Mouse (Mus musculus): ENCODE results near the gene Tnfsf14. TPM values are rescaled to one million over a fixed set of nuclear protein-coding genes. Genes with fewer than 3 reads are reported as not detected.

Tnfsf14 gene
- total and polyA plus RNA-seq, 2 experiments from 2014 or later = not detected

DNA sequence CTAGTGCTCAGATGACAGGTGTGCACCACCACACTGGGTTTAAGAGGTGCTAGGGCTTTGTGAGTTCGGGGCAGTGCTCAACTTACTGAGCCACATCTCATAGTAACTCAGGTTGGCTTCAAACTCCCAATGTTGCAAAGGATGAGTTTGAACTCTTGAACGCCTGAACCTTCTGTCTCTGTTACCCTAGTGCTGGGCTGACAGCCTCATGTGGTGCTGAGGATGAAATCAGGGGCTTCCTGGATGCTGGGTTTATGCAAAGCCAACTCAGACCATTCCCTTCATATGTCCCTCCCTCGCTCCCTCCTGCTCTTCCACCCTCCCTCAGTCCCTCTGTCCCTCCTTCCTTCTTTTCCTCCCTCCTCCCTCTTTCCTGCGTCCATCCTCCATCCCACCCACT is 45.6 kb downstream of the Tnfsf14 start:
- Histone ChIP-seq H3K27ac (ENCODE audit: low read depth) (no peak overlapping the region), H3K36me3 (replicated peaks; ENCODE audit: control insufficient read depth, insufficient read depth, low read length) (no peaks in the 10 kb centered on the region), H3K9ac (replicated peaks; ENCODE audit: low read depth, low read length) (no peak overlapping the region), H3K4me1 (ENCODE audit: control insufficient read depth, insufficient read depth) (no peaks in the 10 kb centered on the region), H3K4me3 (ENCODE audit: low read depth, low read length) (no peak overlapping the region), H3K9me3 (replicated peaks; ENCODE audit: control insufficient read depth, low read length) (0 out of 2 replicates have a peak, but pooled peaks cover 6% of the 10 kb centered on the region), H3K4me2 (ENCODE audit: low read depth, low read length) (no peak overlapping the region), H3K27me3 (ENCODE audit: control insufficient read depth, insufficient read depth, low read length) (peaks cover 37% of the 10 kb centered on the region)
- 61% methylated on average over 4 of the region's 4 CpGs for WGBS
- no peak for ATAC-seq (ENCODE audit: insufficient read depth, low read depth)
- DNase-seq (ENCODE audit: low spot score) = no peak
- TF ChIP-seq EP300 (IDR thresholded peaks at IDR 0.05; ENCODE audit: low read depth) (no peak), CTCF (IDR thresholded peaks at IDR 0.05; ENCODE audit: low read depth) (no peak)

DNA sequence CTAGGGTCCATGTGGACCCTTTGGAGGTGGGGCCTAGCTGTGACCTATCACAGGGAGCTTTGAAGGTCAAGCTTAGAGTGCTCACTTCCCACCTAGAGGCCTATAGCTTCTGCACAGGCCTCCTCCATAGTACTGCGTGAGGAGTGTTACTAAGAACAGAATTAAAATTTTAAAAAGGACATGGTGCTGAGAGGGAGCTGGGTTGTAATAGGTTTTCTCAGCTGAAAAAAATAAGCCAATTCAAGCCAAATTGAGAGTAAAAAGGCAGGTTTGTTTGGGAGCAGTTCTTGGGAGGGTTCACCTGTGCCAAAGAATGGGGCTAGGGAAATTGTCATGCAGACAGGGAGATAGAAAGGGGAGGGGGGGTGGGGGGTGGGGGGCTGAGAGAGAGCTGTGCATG is 48.9 kb downstream of the Tnfsf14 start:
- no peaks in the 10 kb centered on the region for H3K9me3 ChIP-seq (replicated peaks; ENCODE audit: control insufficient read depth, low read length)
- no peak overlapping the region for H3K27ac ChIP-seq (ENCODE audit: low read depth)
- H3K27me3 ChIP-seq (ENCODE audit: control insufficient read depth, insufficient read depth, low read length) = peaks cover 35% of the 10 kb centered on the region
- no peak for ATAC-seq (ENCODE audit: insufficient read depth, low read depth)
- no peak overlapping the region for H3K4me2 ChIP-seq (ENCODE audit: low read depth, low read length)
- 67% methylated on average over 1 of the region's 1 CpGs for WGBS
- no peak for DNase-seq (ENCODE audit: low spot score)
- H3K9ac ChIP-seq (replicated peaks; ENCODE audit: low read depth, low read length) = no peak overlapping the region
- H3K4me1 ChIP-seq (ENCODE audit: control insufficient read depth, insufficient read depth) = no peaks in the 10 kb centered on the region
- no peaks in the 10 kb centered on the region for H3K36me3 ChIP-seq (replicated peaks; ENCODE audit: control insufficient read depth, insufficient read depth, low read length)
- no peak overlapping the region for H3K4me3 ChIP-seq (ENCODE audit: low read depth, low read length)
- TF ChIP-seq EP300 (IDR thresholded peaks at IDR 0.05; ENCODE audit: low read depth) (no peak), CTCF (IDR thresholded peaks at IDR 0.05; ENCODE audit: low read depth) (no peak)

DNA sequence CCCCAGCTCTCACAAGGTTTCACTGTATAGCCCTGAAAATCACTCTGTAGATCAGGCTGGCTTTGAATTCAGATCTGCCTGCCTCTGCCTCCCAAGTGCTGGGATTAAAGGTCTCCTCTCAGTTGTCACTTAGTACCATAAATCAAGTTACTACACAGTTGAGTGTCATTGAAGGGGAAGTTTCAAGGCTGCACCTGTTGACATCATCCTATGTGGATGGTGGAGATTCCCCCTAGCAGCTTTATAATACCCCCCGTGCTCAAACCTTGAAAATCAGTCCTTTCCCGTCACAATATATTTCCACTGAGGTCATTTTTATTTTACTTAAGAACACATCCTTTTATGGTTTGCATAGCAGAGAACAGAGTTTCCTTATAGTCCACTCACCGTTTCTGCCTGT is 50.3 kb downstream of the Tnfsf14 start:
- WGBS = 68% methylated on average over 3 of the region's 3 CpGs
- Histone ChIP-seq H3K4me3 (ENCODE audit: low read depth, low read length) (no peak overlapping the region), H3K27me3 (ENCODE audit: control insufficient read depth, insufficient read depth, low read length) (peaks cover 21% of the 10 kb centered on the region), H3K9me3 (replicated peaks; ENCODE audit: control insufficient read depth, low read length) (no peaks in the 10 kb centered on the region), H3K9ac (replicated peaks; ENCODE audit: low read depth, low read length) (no peak overlapping the region), H3K4me1 (ENCODE audit: control insufficient read depth, insufficient read depth) (no peaks in the 10 kb centered on the region), H3K27ac (ENCODE audit: low read depth) (no peak overlapping the region), H3K4me2 (ENCODE audit: low read depth, low read length) (no peak overlapping the region), H3K36me3 (replicated peaks; ENCODE audit: control insufficient read depth, insufficient read depth, low read length) (no peaks in the 10 kb centered on the region)
- DNase-seq (ENCODE audit: low spot score) = no peak
- TF ChIP-seq CTCF (IDR thresholded peaks at IDR 0.05; ENCODE audit: low read depth) (no peak), EP300 (IDR thresholded peaks at IDR 0.05; ENCODE audit: low read depth) (no peak)
- no peak for ATAC-seq (ENCODE audit: insufficient read depth, low read depth)

- Histone ChIP-seq H3K27me3 (ENCODE audit: control insufficient read depth, insufficient read depth, low read length) (no peaks in the 10 kb centered on the region), H3K4me1 (ENCODE audit: control insufficient read depth, insufficient read depth) (no peaks in the 10 kb centered on the region), H3K36me3 (replicated peaks; ENCODE audit: control insufficient read depth, insufficient read depth, low read length) (no peaks in the 10 kb centered on the region), H3K9ac (replicated peaks; ENCODE audit: low read depth, low read length) (no peak overlapping the region), H3K9me3 (replicated peaks; ENCODE audit: control insufficient read depth, low read length) (no peaks in the 10 kb centered on the region), H3K27ac (ENCODE audit: low read depth) (no peak overlapping the region), H3K4me2 (ENCODE audit: low read depth, low read length) (no peak overlapping the region), H3K4me3 (ENCODE audit: low read depth, low read length) (no peak overlapping the region)
- ATAC-seq (ENCODE audit: insufficient read depth, low read depth) (no peak), DNase-seq (ENCODE audit: low spot score) (no peak)
- TF ChIP-seq EP300 (IDR thresholded peaks at IDR 0.05; ENCODE audit: low read depth) = no peak
- TF ChIP-seq CTCF (IDR thresholded peaks at IDR 0.05; ENCODE audit: low read depth) = no peak
- 63% methylated on average over 3 of the region's 3 CpGs for WGBS
Observed at GRCm38 (mm10) chr17:57139708-57140107, 54.3 kb downstream of the Tnfsf14 start.

Small RNA genes lying within 50 kb of the gene (microRNA-seq; reads per million reads assigned to microRNA genes)
- not detected for gene Mir6978

Other genes with a start within 250 kb of the Tnfsf14 start
- gene Acer1, start 212.1 kb downstream of the Tnfsf14 start, total RNA-seq (2014; rRNA removed; ENCODE audit: low replicate concordance) = not detected in 2 replicates
- gene Acer1, start 212.1 kb downstream of the Tnfsf14 start, polyA plus RNA-seq (2015; fragmentation: Nextera tagmentation; extraction: Ambion mirVana) = 0.05 TPM in 1 of 2 replicates, not detected in the other
- 116 and 186 TPM in 2 replicates for gene Clpp, start 203.9 kb downstream of the Tnfsf14 start, total RNA-seq (2014; rRNA removed; ENCODE audit: low replicate concordance)
- gene Clpp, start 203.9 kb downstream of the Tnfsf14 start, polyA plus RNA-seq (2015; fragmentation: Nextera tagmentation; extraction: Ambion mirVana) = 119 and 124 TPM in 2 replicates
- gene Alkbh7, start 196.8 kb downstream of the Tnfsf14 start, total RNA-seq (2014; rRNA removed; ENCODE audit: low replicate concordance) = 85.1 and 96.2 TPM in 2 replicates
- gene Alkbh7, start 196.8 kb downstream of the Tnfsf14 start, polyA plus RNA-seq (2015; fragmentation: Nextera tagmentation; extraction: Ambion mirVana) = 83.8 and 89.1 TPM in 2 replicates
- not detected in 2 replicates for gene Pspn, start 194.2 kb downstream of the Tnfsf14 start, total RNA-seq (2014; rRNA removed; ENCODE audit: low replicate concordance)
- gene Pspn, start 194.2 kb downstream of the Tnfsf14 start, polyA plus RNA-seq (2015; fragmentation: Nextera tagmentation; extraction: Ambion mirVana) = 0.27 TPM in 2 replicates
- 20.7 and 22.9 TPM in 2 replicates for gene Gtf2f1, start 182.9 kb downstream of the Tnfsf14 start, total RNA-seq (2014; rRNA removed; ENCODE audit: low replicate concordance)
- gene Gtf2f1, start 182.9 kb downstream of the Tnfsf14 start, polyA plus RNA-seq (2015; fragmentation: Nextera tagmentation; extraction: Ambion mirVana) = 30.4 and 31.9 TPM in 2 replicates
- gene Gm17949, start 182.7 kb downstream of the Tnfsf14 start, total RNA-seq (2014; rRNA removed; ENCODE audit: low replicate concordance) = not detected in 2 replicates
- gene Gm17949, start 182.7 kb downstream of the Tnfsf14 start, polyA plus RNA-seq (2015; fragmentation: Nextera tagmentation; extraction: Ambion mirVana) = 0.19 and 0.45 TPM in 2 replicates
- gene Khsrp, start 162.7 kb downstream of the Tnfsf14 start, total RNA-seq (2014; rRNA removed; ENCODE audit: low replicate concordance) = 40.7 and 55.0 TPM in 2 replicates
- 16.0 and 18.2 TPM in 2 replicates for gene Khsrp, start 162.7 kb downstream of the Tnfsf14 start, polyA plus RNA-seq (2015; fragmentation: Nextera tagmentation; extraction: Ambion mirVana)
- not detected in 2 replicates for gene Slc25a41, start 152.5 kb downstream of the Tnfsf14 start, total RNA-seq (2014; rRNA removed; ENCODE audit: low replicate concordance)
- gene Slc25a41, start 152.5 kb downstream of the Tnfsf14 start, polyA plus RNA-seq (2015; fragmentation: Nextera tagmentation; extraction: Ambion mirVana) = not detected in 2 replicates
- gene Crb3, start 135.1 kb downstream of the Tnfsf14 start, total RNA-seq (2014; rRNA removed; ENCODE audit: low replicate concordance) = 1.7 TPM in 1 of 2 replicates, not detected in the other
- 0.66 and 0.77 TPM in 2 replicates for gene Crb3, start 135.1 kb downstream of the Tnfsf14 start, polyA plus RNA-seq (2015; fragmentation: Nextera tagmentation; extraction: Ambion mirVana)
- gene Slc25a23, start 134.3 kb downstream of the Tnfsf14 start, total RNA-seq (2014; rRNA removed; ENCODE audit: low replicate concordance) = 43.9 and 47.5 TPM in 2 replicates
- gene Slc25a23, start 134.3 kb downstream of the Tnfsf14 start, polyA plus RNA-seq (2015; fragmentation: Nextera tagmentation; extraction: Ambion mirVana) = 12.3 and 13.3 TPM in 2 replicates
- 0.43 and 2.1 TPM in 2 replicates for gene Dennd1c, start 115.7 kb downstream of the Tnfsf14 start, total RNA-seq (2014; rRNA removed; ENCODE audit: low replicate concordance)
- 0.70 and 0.96 TPM in 2 replicates for gene Dennd1c, start 115.7 kb downstream of the Tnfsf14 start, polyA plus RNA-seq (2015; fragmentation: Nextera tagmentation; extraction: Ambion mirVana)
- gene Tubb4a, start 106.4 kb downstream of the Tnfsf14 start, total RNA-seq (2014; rRNA removed; ENCODE audit: low replicate concordance) = 1.3 TPM in 1 of 2 replicates, not detected in the other
- 2.8 and 3.3 TPM in 2 replicates for gene Tubb4a, start 106.4 kb downstream of the Tnfsf14 start, polyA plus RNA-seq (2015; fragmentation: Nextera tagmentation; extraction: Ambion mirVana)
- gene Tnfsf9, start 88.9 kb downstream of the Tnfsf14 start, total RNA-seq (2014; rRNA removed; ENCODE audit: low replicate concordance) = 0.27 and 0.84 TPM in 2 replicates
- gene Tnfsf9, start 88.9 kb downstream of the Tnfsf14 start, polyA plus RNA-seq (2015; fragmentation: Nextera tagmentation; extraction: Ambion mirVana) = 0.93 and 1.1 TPM in 2 replicates
- gene Cd70, start 44.4 kb downstream of the Tnfsf14 start, total RNA-seq (2014; rRNA removed; ENCODE audit: low replicate concordance) = not detected in 2 replicates
- gene Cd70, start 44.4 kb downstream of the Tnfsf14 start, polyA plus RNA-seq (2015; fragmentation: Nextera tagmentation; extraction: Ambion mirVana) = not detected in 2 replicates
- gene C3, start 34.0 kb upstream of the Tnfsf14 start, total RNA-seq (2014; rRNA removed; ENCODE audit: low replicate concordance) = 32.5 and 41.7 TPM in 2 replicates
- gene C3, start 34.0 kb upstream of the Tnfsf14 start, polyA plus RNA-seq (2015; fragmentation: Nextera tagmentation; extraction: Ambion mirVana) = 23.4 and 25.6 TPM in 2 replicates
- 30.1 and 41.2 TPM in 2 replicates for gene Gpr108, start 54.3 kb upstream of the Tnfsf14 start, total RNA-seq (2014; rRNA removed; ENCODE audit: low replicate concordance)
- 23.3 and 24.5 TPM in 2 replicates for gene Gpr108, start 54.3 kb upstream of the Tnfsf14 start, polyA plus RNA-seq (2015; fragmentation: Nextera tagmentation; extraction: Ambion mirVana)
- 26.6 and 28.7 TPM in 2 replicates for gene Trip10, start 55.3 kb upstream of the Tnfsf14 start, total RNA-seq (2014; rRNA removed; ENCODE audit: low replicate concordance)
- 32.3 and 32.4 TPM in 2 replicates for gene Trip10, start 55.3 kb upstream of the Tnfsf14 start, polyA plus RNA-seq (2015; fragmentation: Nextera tagmentation; extraction: Ambion mirVana)
- gene Vav1, start 84.9 kb upstream of the Tnfsf14 start, total RNA-seq (2014; rRNA removed; ENCODE audit: low replicate concordance) = 2.6 and 2.7 TPM in 2 replicates
- gene Vav1, start 84.9 kb upstream of the Tnfsf14 start, polyA plus RNA-seq (2015; fragmentation: Nextera tagmentation; extraction: Ambion mirVana) = 1.0 TPM in 2 replicates
- gene Adgre1, start 164.5 kb upstream of the Tnfsf14 start, total RNA-seq (2014; rRNA removed; ENCODE audit: low replicate concordance) = 7.8 and 8.5 TPM in 2 replicates
- gene Adgre1, start 164.5 kb upstream of the Tnfsf14 start, polyA plus RNA-seq (2015; fragmentation: Nextera tagmentation; extraction: Ambion mirVana) = 2.2 and 2.6 TPM in 2 replicates